Mouse (Mus musculus) forebrain, embryonic 14.5 days (tissue): ENCODE results near the gene Tgm2. TPM values are rescaled to one million over a fixed set of nuclear protein-coding genes. Genes with fewer than 3 reads are reported as not detected.

ENCODE experiments used
- ATAC-seq: fragments of 200-750 bp; cut with Nextera tagmentation; 2 replicates; pipeline ENCODE4 v1.8.0; 2017; ENCODE audit warnings: mild to moderate bottlenecking, moderate library complexity
- DNase-seq: peaks from one replicate; pipeline ENCODE4 v3.0.0-alpha.2; 2015; ENCODE audit warnings: low spot score
- H3K27ac ChIP-seq: fragments of 300-500 bp; sonication (generic); 2 replicates; pipeline ENCODE4 v1.5.1; 2014; ENCODE audit warnings: low read depth, mild to moderate bottlenecking, control low read depth, low read length, moderate library complexity
- H3K27me3 ChIP-seq: fragments of 300-500 bp; sonication (generic); replicated peaks from 2 replicates; pipeline ENCODE4 v1.6.1; 2014; ENCODE audit warnings: low read length, control low read depth, mixed read lengths; ENCODE audit not compliant: control insufficient read depth, insufficient read depth
- H3K36me3 ChIP-seq: fragments of 300-500 bp; sonication (generic); 2 replicates; pipeline ENCODE4 v1.6.1; 2014; ENCODE audit warnings: low read length, control low read depth; ENCODE audit not compliant: control insufficient read depth, insufficient read depth
- H3K4me1 ChIP-seq: fragments of 300-500 bp; sonication (generic); 2 replicates; pipeline ENCODE4 v1.6.1; 2014; ENCODE audit warnings: antibody characterized with exemption, low read length, control low read depth; ENCODE audit not compliant: control insufficient read depth, insufficient read depth
- H3K4me2 ChIP-seq: fragments of 300-500 bp; sonication (generic); 2 replicates; pipeline ENCODE4 v1.6.1; 2014; ENCODE audit warnings: mild to moderate bottlenecking, control low read depth, low read length
- H3K4me3 ChIP-seq: fragments of 300-500 bp; sonication (generic); 2 replicates; pipeline ENCODE4 v1.5.1; 2014; ENCODE audit warnings: low read depth, low read length, control low read depth
- H3K9ac ChIP-seq: fragments of 300-500 bp; sonication (generic); 2 replicates; pipeline ENCODE4 v1.6.1; 2014; ENCODE audit warnings: mild to moderate bottlenecking, low read length, control low read depth, moderate library complexity
- H3K9me3 ChIP-seq: fragments of 300-500 bp; sonication (generic); replicated peaks from 2 replicates; pipeline ENCODE4 v1.6.1; 2016; ENCODE audit warnings: low read length, control low read depth, mixed read lengths; ENCODE audit not compliant: control insufficient read depth
- WGBS: fragments of 180-500 bp; shearing (Covaris S2); extraction: QIAGEN DNeasy Blood & Tissue Kit; methylation state at CpG from one replicate; pipeline ENCODE4 v1.1.7; 2014; 5-methylcytosine and 5-hydroxymethylcytosine counted together
- polyA plus RNA-seq: library from polyadenylated mRNA; unstranded; fragments of >200 nt; fragmentation: Nextera tagmentation; extraction: Ambion mirVana; gene quantifications from 2 replicates; pipeline ENCODE4 v1.2.1, GENCODE M21; 2014

The Tgm2 gene
- polyA plus RNA-seq, 1 experiment from 2014 or later = 5.0 TPM

DNA sequence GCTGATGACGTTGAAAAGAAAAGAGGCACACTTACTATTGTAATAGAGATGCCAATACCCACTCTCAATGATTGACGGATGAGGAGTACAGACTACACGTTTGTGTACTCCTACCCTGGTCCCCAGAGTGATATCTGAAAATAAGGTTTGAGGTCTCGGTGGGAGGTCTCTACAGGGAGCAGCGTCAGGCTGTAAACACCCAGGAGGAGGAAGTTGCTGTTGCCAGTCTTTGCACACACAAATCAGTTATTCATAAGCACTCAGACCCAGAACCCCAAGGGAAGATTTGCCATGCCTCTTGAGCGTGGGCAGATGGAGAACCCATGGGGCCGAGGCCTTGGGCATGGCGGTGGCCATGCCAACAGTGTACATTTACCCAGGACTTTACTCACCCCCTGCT lies 61.8 kb downstream of the Tgm2 start:
- H3K27ac ChIP-seq = no peak overlapping the region
- DNase-seq (no peak), ATAC-seq (no peak)
- H3K27me3 ChIP-seq = no peaks in the 10 kb centered on the region
- H3K4me1 ChIP-seq = no peaks in the 10 kb centered on the region
- H3K36me3 ChIP-seq = no peaks in the 10 kb centered on the region
- no peak overlapping the region for H3K4me2 ChIP-seq
- no peaks in the 10 kb centered on the region for H3K9me3 ChIP-seq
- WGBS = 59% methylated on average over 8 of the region's 8 CpGs
- no peak overlapping the region for H3K4me3 ChIP-seq
- no peak overlapping the region for H3K9ac ChIP-seq

DNA sequence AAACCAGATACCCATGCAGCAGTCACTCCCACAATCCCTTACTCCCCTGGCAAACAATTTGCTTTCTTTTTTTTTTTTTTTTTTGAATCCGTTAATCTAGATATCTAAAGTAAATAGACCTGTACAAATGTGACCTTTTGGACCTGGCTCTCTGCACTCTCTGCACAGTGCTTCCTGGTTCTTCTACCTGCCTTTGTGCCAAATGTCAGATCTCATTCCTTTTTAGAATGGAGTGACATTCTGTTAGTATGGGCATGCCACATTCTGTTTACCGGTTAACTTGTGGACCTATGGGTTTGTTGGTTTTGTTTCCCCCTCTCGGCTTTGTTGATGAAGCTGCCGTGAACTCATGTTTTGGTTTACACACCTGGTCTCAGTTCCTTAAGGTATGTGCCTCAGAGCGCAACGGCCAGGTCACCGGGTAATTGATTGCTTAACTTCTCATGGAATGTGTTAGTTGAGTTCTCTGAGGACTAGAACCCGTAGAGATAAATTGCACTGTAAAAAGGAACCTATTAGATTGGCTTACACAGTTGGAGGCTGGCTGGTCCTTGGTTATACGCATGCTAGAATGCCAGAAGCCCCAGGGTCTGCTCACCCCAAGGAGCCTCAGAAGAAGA lies 65.5 kb downstream of the Tgm2 start:
- DNase-seq = no peak
- H3K36me3 ChIP-seq = peaks cover 25% of the 10 kb centered on the region
- no peaks in the 10 kb centered on the region for H3K27me3 ChIP-seq
- no peaks in the 10 kb centered on the region for H3K4me1 ChIP-seq
- H3K4me2 ChIP-seq = no peak overlapping the region
- no peak overlapping the region for H3K4me3 ChIP-seq
- H3K9me3 ChIP-seq = no peaks in the 10 kb centered on the region
- H3K27ac ChIP-seq = no peak overlapping the region
- ATAC-seq = no peak
- WGBS = 96% methylated on average over 9 of the region's 9 CpGs
- H3K9ac ChIP-seq = no peak overlapping the region

DNA sequence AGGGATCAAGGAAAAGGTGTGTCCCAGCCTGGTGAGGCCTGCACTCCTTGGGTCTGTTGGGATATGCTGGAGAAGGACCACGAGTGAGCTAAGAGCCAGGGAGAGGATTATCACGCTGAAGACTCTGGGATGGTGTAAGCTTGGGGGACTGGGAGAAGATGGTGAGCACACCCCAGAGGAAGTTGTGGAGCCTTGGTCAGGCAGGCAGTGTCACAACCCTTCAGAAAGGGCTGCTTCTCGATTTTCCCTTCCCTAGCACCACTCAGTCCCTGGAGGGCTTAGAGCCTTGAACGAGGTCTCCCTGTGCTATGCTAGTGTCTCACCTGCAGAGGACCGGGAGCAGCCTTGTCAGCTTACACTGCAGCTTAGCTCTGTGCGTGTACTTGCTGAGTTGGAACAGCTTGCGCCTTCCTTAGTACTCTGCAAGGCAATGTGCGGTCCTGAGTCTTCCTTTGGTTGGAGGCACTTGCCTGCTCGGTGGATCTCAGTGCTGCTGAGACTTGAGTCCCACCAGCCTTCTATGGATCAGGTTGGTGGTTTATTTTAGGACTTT lies 66.3 kb downstream of the Tgm2 start:
- H3K4me1 ChIP-seq = no peaks in the 10 kb centered on the region
- no peak overlapping the region for H3K4me3 ChIP-seq
- no peak overlapping the region for H3K27ac ChIP-seq
- no peak overlapping the region for H3K4me2 ChIP-seq
- ATAC-seq (no peak), DNase-seq (no peak)
- no peak overlapping the region for H3K9ac ChIP-seq
- WGBS = 68% methylated on average over 9 of the region's 9 CpGs
- H3K9me3 ChIP-seq = no peaks in the 10 kb centered on the region
- no peaks in the 10 kb centered on the region for H3K27me3 ChIP-seq
- peaks cover 33% of the 10 kb centered on the region for H3K36me3 ChIP-seq

DNA sequence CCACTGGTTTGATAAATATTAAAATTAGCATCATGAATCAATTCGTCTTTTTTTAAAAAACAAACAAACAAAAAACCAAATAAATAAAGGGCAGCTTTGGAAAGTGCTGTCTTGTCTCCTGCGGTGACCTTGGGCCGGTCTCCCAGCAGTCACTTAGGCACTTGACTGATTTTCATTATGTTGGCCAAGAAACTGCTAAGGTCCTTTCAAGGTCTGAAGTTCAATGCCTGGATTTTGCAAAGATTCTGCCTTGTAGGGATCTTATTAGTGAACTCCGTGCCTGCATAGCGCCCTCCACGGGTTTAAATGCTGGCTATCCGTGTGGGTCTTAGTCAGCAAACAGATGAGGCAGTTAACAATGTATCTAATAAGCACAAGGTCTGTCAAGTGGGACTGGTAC lies 67.3 kb downstream of the Tgm2 start:
- H3K27me3 ChIP-seq = no peaks in the 10 kb centered on the region
- H3K27ac ChIP-seq = no peak overlapping the region
- H3K36me3 ChIP-seq = peaks cover 39% of the 10 kb centered on the region
- H3K4me1 ChIP-seq = no peaks in the 10 kb centered on the region
- no peak overlapping the region for H3K4me2 ChIP-seq
- no peaks in the 10 kb centered on the region for H3K9me3 ChIP-seq
- DNase-seq (no peak), ATAC-seq (no peak)
- H3K4me3 ChIP-seq = no peak overlapping the region
- no peak overlapping the region for H3K9ac ChIP-seq
- 62% methylated on average over 7 of the region's 7 CpGs for WGBS

DNA sequence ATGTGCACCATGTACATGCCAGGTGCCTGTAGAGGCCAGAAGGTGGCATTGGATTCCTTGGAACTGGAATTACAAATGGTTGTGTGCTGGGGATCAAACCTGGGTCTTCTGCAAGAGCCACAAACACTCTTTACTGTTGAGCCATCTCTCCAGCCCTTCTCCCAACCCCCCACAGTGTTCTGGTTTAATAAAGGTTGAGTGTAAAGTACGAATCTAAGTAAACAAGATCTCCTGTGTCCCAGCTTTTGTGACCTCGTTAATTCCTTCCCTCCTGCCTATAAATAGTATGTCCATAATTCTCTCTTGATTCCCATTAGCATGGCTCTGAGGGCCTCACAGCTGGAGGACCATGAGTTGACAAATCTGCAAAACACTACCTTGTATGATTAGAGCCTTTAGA lies 68.3 kb downstream of the Tgm2 start:
- H3K9me3 ChIP-seq = no peaks in the 10 kb centered on the region
- no peak overlapping the region for H3K4me3 ChIP-seq
- DNase-seq = no peak
- ATAC-seq = no peak
- 0 out of 2 replicates have a peak overlapping the region, but pooled peaks have one; percentile 9 for H3K27ac ChIP-seq
- peaks cover 41% of the 10 kb centered on the region for H3K36me3 ChIP-seq
- H3K27me3 ChIP-seq = no peaks in the 10 kb centered on the region
- no peak overlapping the region for H3K9ac ChIP-seq
- 31% methylated on average over 2 of the region's 2 CpGs for WGBS
- H3K4me2 ChIP-seq = no peak overlapping the region
- no peaks in the 10 kb centered on the region for H3K4me1 ChIP-seq

DNA sequence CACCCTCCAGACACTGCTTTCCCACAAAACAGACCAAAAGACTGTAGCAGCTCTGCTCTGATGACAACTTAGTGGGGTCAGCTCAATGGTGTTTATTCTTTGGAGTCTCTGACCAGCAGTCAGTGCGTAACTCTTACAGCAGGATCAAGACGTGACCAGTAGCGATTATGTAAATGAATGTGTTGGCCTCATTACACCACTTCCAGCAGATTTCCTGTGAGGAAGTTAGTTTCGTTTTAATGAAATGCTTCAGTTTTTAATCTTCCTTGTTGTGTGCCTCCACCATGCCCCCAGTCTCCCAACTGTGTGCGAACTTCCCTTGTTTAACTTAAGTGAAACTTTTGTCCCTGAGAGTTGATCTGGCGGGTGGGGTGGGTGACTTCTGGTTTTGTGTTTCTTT lies 69.5 kb downstream of the Tgm2 start:
- Histone ChIP-seq H3K4me1 (no peaks in the 10 kb centered on the region), H3K27me3 (no peaks in the 10 kb centered on the region), H3K9me3 (no peaks in the 10 kb centered on the region), H3K4me2 (no peak overlapping the region), H3K27ac (no peak overlapping the region), H3K36me3 (peaks cover 54% of the 10 kb centered on the region), H3K4me3 (no peak overlapping the region), H3K9ac (no peak overlapping the region)
- ATAC-seq (no peak), DNase-seq (no peak)
- WGBS = 83% methylated on average over 6 of the region's 6 CpGs

DNA sequence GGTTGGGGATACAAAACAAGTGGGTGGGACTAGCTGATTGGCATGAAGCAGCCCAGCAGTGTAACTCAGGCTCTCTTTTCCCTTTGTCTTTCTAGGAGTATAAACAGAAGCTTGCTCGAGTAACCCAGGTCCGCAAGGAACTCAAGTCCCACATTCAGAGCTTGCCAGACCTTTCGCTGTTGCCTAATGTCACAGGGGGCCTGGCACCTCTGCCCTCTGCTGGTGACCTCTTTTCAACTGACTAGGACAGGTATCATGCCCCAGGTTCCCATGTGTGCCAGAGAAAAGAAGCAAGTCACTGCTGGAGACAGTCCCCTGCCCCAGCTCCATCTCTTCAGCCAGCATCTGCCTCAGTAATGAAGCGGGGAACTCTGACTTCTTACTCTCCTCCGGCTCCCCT lies 71.4 kb downstream of the Tgm2 start:
- no peak overlapping the region for H3K27ac ChIP-seq
- H3K9me3 ChIP-seq = no peaks in the 10 kb centered on the region
- WGBS = 82% methylated on average over 5 of the region's 5 CpGs
- DNase-seq (no peak), ATAC-seq (no peak)
- no peak overlapping the region for H3K9ac ChIP-seq
- no peak overlapping the region for H3K4me2 ChIP-seq
- peaks cover 73% of the 10 kb centered on the region for H3K36me3 ChIP-seq
- no peaks in the 10 kb centered on the region for H3K27me3 ChIP-seq
- no peak overlapping the region for H3K4me3 ChIP-seq
- no peaks in the 10 kb centered on the region for H3K4me1 ChIP-seq

DNA sequence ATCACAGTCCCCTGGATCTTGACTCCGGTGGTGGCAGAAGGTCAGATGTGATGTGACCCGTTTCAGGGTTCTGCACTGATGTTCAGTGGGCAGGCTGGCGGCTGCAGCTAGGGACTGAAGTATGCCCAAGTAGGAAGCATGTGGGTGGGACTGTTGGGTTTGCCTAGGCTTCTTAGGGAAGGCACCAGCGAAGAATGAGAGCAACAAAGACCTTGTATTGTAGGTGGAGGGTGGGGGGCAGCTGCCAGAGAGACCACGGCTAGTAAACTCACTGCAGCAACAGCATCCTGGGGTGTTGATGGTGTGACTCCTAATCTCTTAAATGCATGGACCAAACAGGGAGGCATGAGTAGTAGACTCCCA lies 74.6 kb downstream of the Tgm2 start:
- Histone ChIP-seq H3K9ac (no peak overlapping the region), H3K27me3 (no peaks in the 10 kb centered on the region), H3K4me2 (no peak overlapping the region), H3K27ac (no peak overlapping the region), H3K36me3 (peaks cover 72% of the 10 kb centered on the region), H3K9me3 (no peaks in the 10 kb centered on the region), H3K4me3 (no peak overlapping the region), H3K4me1 (no peaks in the 10 kb centered on the region)
- WGBS = 92% methylated on average over 5 of the region's 5 CpGs
- ATAC-seq (no peak), DNase-seq (no peak)

DNA sequence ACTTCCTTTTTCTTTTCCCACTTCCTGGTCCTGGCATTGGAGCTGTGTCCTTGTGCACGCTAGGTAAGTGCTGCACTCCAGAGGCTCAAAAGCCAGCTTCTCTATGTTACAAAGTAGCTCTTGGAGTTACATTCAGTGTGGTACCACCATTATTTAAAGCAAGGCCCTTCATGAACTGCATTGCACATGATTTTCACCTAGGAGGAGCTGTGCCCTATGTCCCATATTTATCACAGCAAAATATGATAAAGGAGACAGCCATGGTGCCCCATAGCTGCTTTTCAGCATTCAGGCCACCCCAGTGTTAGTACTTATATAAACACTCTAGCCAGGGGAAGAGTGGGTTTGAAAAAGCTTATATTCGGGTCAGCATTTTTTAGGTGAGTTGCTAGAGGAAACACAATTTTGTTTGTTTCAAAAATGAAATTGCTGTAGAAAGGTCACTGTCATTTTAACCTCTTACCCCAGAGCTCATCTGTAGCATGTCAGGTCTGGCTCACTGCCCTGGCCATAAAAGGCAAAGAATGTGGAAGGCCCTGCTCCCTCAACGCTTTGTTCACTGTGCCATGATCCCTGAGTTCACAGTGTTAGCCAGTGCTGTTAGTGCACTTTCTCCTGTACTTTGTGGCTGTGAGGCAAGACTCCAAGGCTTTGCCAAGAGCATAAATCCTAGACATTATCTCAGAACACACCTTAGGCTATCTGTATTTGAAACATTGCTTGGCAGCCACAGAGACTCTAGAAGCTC lies 75.2 kb downstream of the Tgm2 start:
- peaks cover 66% of the 10 kb centered on the region for H3K36me3 ChIP-seq

More for the DNA sequence above, 75.2 kb downstream of the Tgm2 start:
- H3K27me3 ChIP-seq = no peaks in the 10 kb centered on the region
- H3K4me2 ChIP-seq = no peak overlapping the region
- H3K27ac ChIP-seq = no peak overlapping the region
- no peak for DNase-seq
- no peak for ATAC-seq
- no peaks in the 10 kb centered on the region for H3K4me1 ChIP-seq
- no peak overlapping the region for H3K9ac ChIP-seq
- WGBS = 91% methylated on average over 3 of the region's 3 CpGs
- no peak overlapping the region for H3K4me3 ChIP-seq
- no peaks in the 10 kb centered on the region for H3K9me3 ChIP-seq
